Mouse (Mus musculus): ENCODE results near the gene Tgfbr3.

Tgfbr3 gene

GRCm38 (mm10) chr5:107171861-107172260, 117.6 kb downstream of the Tgfbr3 start:
- no peak for DNase-seq (ENCODE audit: low spot score)

- no peak for DNase-seq (ENCODE audit: low spot score)
Observed at GRCm38 (mm10) chr5:107169796-107170195, 119.6 kb downstream of the Tgfbr3 start.

- DNase-seq (ENCODE audit: low spot score) = peak; percentile 97
Observed at GRCm38 (mm10) chr5:107167872-107168300, 121.5 kb downstream of the Tgfbr3 start.

- DNase-seq (ENCODE audit: low spot score) = peak; percentile 72
Observed at GRCm38 (mm10) chr5:107167373-107167772, 122.1 kb downstream of the Tgfbr3 start.

- peak; percentile 88 for DNase-seq (ENCODE audit: low spot score)
Observed at GRCm38 (mm10) chr5:107166659-107167370, 122.6 kb downstream of the Tgfbr3 start.

GRCm38 (mm10) chr5:107165734-107166133, 123.7 kb downstream of the Tgfbr3 start:
- no peak for DNase-seq (ENCODE audit: low spot score)

GRCm38 (mm10) chr5:107165271-107165670, 124.2 kb downstream of the Tgfbr3 start:
- DNase-seq (ENCODE audit: low spot score) = no peak

GRCm38 (mm10) chr5:107164856-107165255, 124.6 kb downstream of the Tgfbr3 start:
- peak; percentile 88 for DNase-seq (ENCODE audit: low spot score)

- DNase-seq (ENCODE audit: low spot score) = no peak
Observed at GRCm38 (mm10) chr5:107164146-107164545, 125.3 kb downstream of the Tgfbr3 start.

- DNase-seq (ENCODE audit: low spot score) = no peak
Observed at GRCm38 (mm10) chr5:107163336-107163735, 126.1 kb downstream of the Tgfbr3 start.

GRCm38 (mm10) chr5:107162812-107163211, 126.6 kb downstream of the Tgfbr3 start:
- no peak for DNase-seq (ENCODE audit: low spot score)

GRCm38 (mm10) chr5:107162319-107162718, 127.1 kb downstream of the Tgfbr3 start:
- DNase-seq (ENCODE audit: low spot score) = no peak

GRCm38 (mm10) chr5:107159914-107160890, 129.2 kb downstream of the Tgfbr3 start:
- DNase-seq (ENCODE audit: low spot score) = peak; percentile 79

GRCm38 (mm10) chr5:107158531-107159178, 130.8 kb downstream of the Tgfbr3 start:
- no peak for DNase-seq (ENCODE audit: low spot score)

- DNase-seq (ENCODE audit: low spot score) = peak; percentile 70
Observed at GRCm38 (mm10) chr5:107157384-107157783, 132.0 kb downstream of the Tgfbr3 start.

GRCm38 (mm10) chr5:107156096-107156495, 133.3 kb downstream of the Tgfbr3 start:
- peak; percentile 85 for DNase-seq (ENCODE audit: low spot score)

- no peak for DNase-seq (ENCODE audit: low spot score)
Observed at GRCm38 (mm10) chr5:107152989-107153388, 136.4 kb downstream of the Tgfbr3 start.

GRCm38 (mm10) chr5:107151320-107151719, 138.1 kb downstream of the Tgfbr3 start:
- no peak for DNase-seq (ENCODE audit: low spot score)

GRCm38 (mm10) chr5:107150555-107151312, 138.7 kb downstream of the Tgfbr3 start:
- no peak for DNase-seq (ENCODE audit: low spot score)

- peak; percentile 93 for DNase-seq (ENCODE audit: low spot score)
Observed at GRCm38 (mm10) chr5:107147951-107148766, 141.3 kb downstream of the Tgfbr3 start.

- DNase-seq (ENCODE audit: low spot score) = no peak
Observed at GRCm38 (mm10) chr5:107147413-107147812, 142.0 kb downstream of the Tgfbr3 start.
